Mouse (Mus musculus) hindbrain, embryonic 16.5 days (tissue): ENCODE results near the gene Tasp1. TPM values are rescaled to one million over a fixed set of nuclear protein-coding genes. Genes with fewer than 3 reads are reported as not detected.
A peak's percentile ranks its signal among the peaks of the same experiment; 100 is the strongest.

Experiments used
- ATAC-seq: fragments of 200-750 bp; cut with Nextera tagmentation; 2 replicates; pipeline ENCODE4 v1.8.0; 2017; ENCODE audit warnings: moderate TSS enrichment, moderate library complexity
- H3K27ac ChIP-seq: fragments of 300-500 bp; sonication (generic); 2 replicates; pipeline ENCODE4 v1.5.1; 2014; ENCODE audit warnings: low read depth, mild to moderate bottlenecking, control low read depth, low read length, moderate library complexity
- H3K27me3 ChIP-seq: fragments of 300-500 bp; sonication (generic); replicated peaks from 2 replicates; pipeline ENCODE4 v1.6.1; 2014; ENCODE audit warnings: low read length; ENCODE audit not compliant: control insufficient read depth, insufficient read depth
- H3K36me3 ChIP-seq: fragments of 300-500 bp; sonication (generic); 2 replicates; pipeline ENCODE4 v1.6.1; 2014; ENCODE audit warnings: mild to moderate bottlenecking, low read length, moderate library complexity, mixed read lengths; ENCODE audit not compliant: control insufficient read depth, insufficient read depth
- H3K4me1 ChIP-seq: fragments of 300-500 bp; sonication (generic); 2 replicates; pipeline ENCODE4 v1.6.1; 2014; ENCODE audit warnings: low read depth, low read length; ENCODE audit not compliant: control insufficient read depth, insufficient read depth
- H3K4me2 ChIP-seq: fragments of 300-500 bp; sonication (generic); 2 replicates; pipeline ENCODE4 v1.6.1; 2014; ENCODE audit warnings: mild to moderate bottlenecking, low read length, control low read depth, moderate library complexity
- H3K4me3 ChIP-seq: fragments of 300-500 bp; sonication (generic); 2 replicates; pipeline ENCODE4 v1.5.1; 2014; ENCODE audit warnings: mild to moderate bottlenecking, low read length, control low read depth, moderate library complexity
- H3K9ac ChIP-seq: fragments of 300-500 bp; sonication (generic); 2 replicates; pipeline ENCODE4 v1.6.1; 2014; ENCODE audit warnings: low read depth, mild to moderate bottlenecking, control low read depth, low read length, moderate library complexity
- H3K9me3 ChIP-seq: fragments of 300-500 bp; sonication (generic); 2 replicates; pipeline ENCODE4 v1.6.1; 2014; ENCODE audit warnings: mild to moderate bottlenecking, low read length, moderate library complexity; ENCODE audit not compliant: control insufficient read depth
- WGBS: fragments of 180-500 bp; shearing (Covaris S2); extraction: QIAGEN DNeasy Blood & Tissue Kit; methylation state at CpG from one replicate; pipeline ENCODE4 v1.1.7; 2014; 5-methylcytosine and 5-hydroxymethylcytosine counted together
- polyA plus RNA-seq: library from polyadenylated mRNA; unstranded; fragments of >200 nt; fragmentation: Nextera tagmentation; extraction: Ambion mirVana; gene quantifications from 2 replicates; pipeline ENCODE4 v1.2.1, GENCODE M21; 2015

Tasp1 gene
- polyA plus RNA-seq = 21.6 and 24.6 TPM in 2 replicates

GRCm38 (mm10) chr2:140066353-140067314 is at the start of gene Tasp1:
Tasp1 (minus strand) TSS chr2:140066805.
- peak within 1 kb of the TSS; percentile 91 for H3K9ac ChIP-seq
- H3K36me3 ChIP-seq = no peaks in the 10 kb centered on the region
- no peaks in the 10 kb centered on the region for H3K9me3 ChIP-seq
- H3K4me3 ChIP-seq = peak within 1 kb of the TSS; percentile 98
- WGBS = under 1% methylated on average over 59 of the region's 68 CpGs
- H3K4me2 ChIP-seq = peak within 1 kb of the TSS; percentile 76
- ATAC-seq = peak; percentile 100
- peaks cover 8% of the 10 kb centered on the region for H3K4me1 ChIP-seq
- H3K27me3 ChIP-seq = no peaks in the 10 kb centered on the region
- H3K27ac ChIP-seq = peak within 1 kb of the TSS; percentile 92

DNA sequence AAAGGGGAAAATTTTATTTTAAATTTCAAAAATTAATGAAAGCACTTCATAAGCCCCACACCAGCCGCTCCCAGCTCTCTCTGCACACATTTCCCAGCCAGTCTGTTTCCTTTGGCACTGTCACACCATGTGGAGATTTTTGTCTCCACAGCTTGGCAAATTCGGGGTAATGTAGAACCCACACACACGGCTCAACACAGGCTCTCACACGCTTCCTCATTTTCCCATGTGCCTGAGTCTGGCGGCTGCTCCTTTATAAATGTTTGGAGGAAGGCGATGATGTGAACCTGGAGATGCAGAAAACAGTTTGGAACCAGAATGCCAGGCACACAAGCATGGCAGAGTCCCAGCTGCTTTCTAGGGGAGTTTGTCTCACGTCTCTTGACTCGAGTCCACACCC is 47.2 kb upstream of the Tasp1 start:
- Histone ChIP-seq H3K27ac (no peak overlapping the region), H3K4me3 (no peak overlapping the region), H3K4me1 (no peaks in the 10 kb centered on the region), H3K9ac (no peak overlapping the region), H3K4me2 (no peak overlapping the region), H3K36me3 (no peaks in the 10 kb centered on the region), H3K27me3 (no peaks in the 10 kb centered on the region), H3K9me3 (no peaks in the 10 kb centered on the region)
- ATAC-seq = no peak
- WGBS = 87% methylated on average over 8 of the region's 8 CpGs

GRCm38 (mm10) chr2:140108945-140109344 is 42.3 kb upstream of the Tasp1 start:
- no peaks in the 10 kb centered on the region for H3K27me3 ChIP-seq
- no peak overlapping the region for H3K4me2 ChIP-seq
- no peak overlapping the region for H3K4me3 ChIP-seq
- no peaks in the 10 kb centered on the region for H3K36me3 ChIP-seq
- H3K27ac ChIP-seq = no peak overlapping the region
- WGBS = 30% methylated on average over 1 of the region's 1 CpGs
- no peak for ATAC-seq
- H3K9me3 ChIP-seq = no peaks in the 10 kb centered on the region
- H3K4me1 ChIP-seq = no peaks in the 10 kb centered on the region
- H3K9ac ChIP-seq = no peak overlapping the region

- WGBS = 91% methylated on average over 4 of the region's 4 CpGs
- Histone ChIP-seq H3K9ac (no peak overlapping the region), H3K27ac (no peak overlapping the region), H3K27me3 (no peaks in the 10 kb centered on the region), H3K9me3 (no peaks in the 10 kb centered on the region), H3K4me3 (no peak overlapping the region), H3K4me2 (no peak overlapping the region), H3K36me3 (no peaks in the 10 kb centered on the region), H3K4me1 (no peaks in the 10 kb centered on the region)
- ATAC-seq = no peak
Observed at GRCm38 (mm10) chr2:140107641-140108040, 41.0 kb upstream of the Tasp1 start.

DNA sequence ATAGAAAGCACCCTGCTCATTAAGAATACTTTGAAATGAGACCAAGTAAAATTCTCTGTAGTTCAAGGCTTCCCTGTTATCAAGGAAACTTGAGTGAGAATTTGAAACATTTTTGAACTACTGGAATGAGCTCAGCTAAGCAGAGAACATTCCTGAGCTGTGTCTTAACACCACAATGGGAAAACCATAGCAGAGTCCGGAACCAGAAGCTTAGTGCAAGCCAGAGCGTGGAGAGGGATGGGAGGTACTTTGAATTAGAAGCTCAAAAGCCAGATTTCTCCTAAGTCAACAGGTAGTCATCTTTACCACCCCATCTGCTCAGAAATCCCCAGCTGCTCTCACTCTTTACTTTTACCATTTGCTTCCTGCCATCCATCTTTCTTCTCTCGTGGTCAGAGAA is 38.3 kb upstream of the Tasp1 start:
- Histone ChIP-seq H3K4me1 (no peaks in the 10 kb centered on the region), H3K9me3 (no peaks in the 10 kb centered on the region), H3K4me3 (no peak overlapping the region), H3K4me2 (no peak overlapping the region), H3K27me3 (no peaks in the 10 kb centered on the region), H3K9ac (no peak overlapping the region), H3K27ac (no peak overlapping the region), H3K36me3 (no peaks in the 10 kb centered on the region)
- 72% methylated on average over 3 of the region's 3 CpGs for WGBS
- ATAC-seq = no peak

DNA sequence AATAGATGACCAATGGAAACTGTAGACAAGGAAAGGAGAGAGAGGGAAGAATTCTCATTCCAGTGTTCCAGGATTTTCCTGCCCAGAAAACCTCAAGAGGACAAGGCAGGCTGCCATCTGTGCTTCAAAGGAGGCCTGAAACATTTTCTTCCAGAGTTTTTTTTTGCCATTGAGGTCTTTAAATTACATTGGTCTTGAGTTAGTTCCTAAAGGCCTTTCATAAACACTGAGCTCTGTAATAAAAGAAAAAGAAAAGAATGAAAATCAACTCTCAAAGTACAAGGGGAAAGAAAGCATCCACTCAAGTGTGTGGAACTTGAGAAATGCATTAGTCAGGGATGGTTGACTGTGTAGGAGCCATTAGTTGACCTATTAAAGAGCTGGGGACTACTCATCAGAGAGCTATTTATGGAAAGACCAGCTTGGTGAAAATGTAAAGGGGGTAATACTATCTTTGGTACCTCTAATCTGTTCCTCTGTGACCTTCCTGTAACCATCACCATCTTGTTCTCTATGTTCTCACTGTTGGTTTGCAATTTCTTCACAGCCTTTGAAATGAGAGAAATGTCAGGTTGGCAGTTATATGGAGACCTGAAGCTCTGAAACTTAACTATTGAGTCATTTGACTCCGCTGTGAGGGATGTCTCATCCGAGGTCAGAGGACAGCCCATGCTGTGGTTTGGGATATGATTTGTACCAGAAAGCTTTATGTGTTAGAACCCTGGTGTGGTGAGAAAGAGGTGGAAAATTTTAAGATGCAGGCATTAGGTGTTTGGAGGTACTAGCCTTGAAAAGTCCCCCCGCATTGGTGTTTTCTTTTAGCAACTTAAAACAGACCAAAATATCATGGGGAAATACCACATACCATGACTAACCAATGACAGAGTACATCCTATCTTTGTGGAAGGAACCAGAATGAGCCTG is 34.2 kb upstream of the Tasp1 start:
- no peak overlapping the region for H3K4me2 ChIP-seq
- H3K9me3 ChIP-seq = no peaks in the 10 kb centered on the region
- H3K4me3 ChIP-seq = no peak overlapping the region
- no peaks in the 10 kb centered on the region for H3K27me3 ChIP-seq
- H3K4me1 ChIP-seq = no peaks in the 10 kb centered on the region
- no peak for ATAC-seq
- H3K9ac ChIP-seq = no peak overlapping the region
- WGBS = 92% methylated on average over 3 of the region's 3 CpGs
- no peaks in the 10 kb centered on the region for H3K36me3 ChIP-seq
- no peak overlapping the region for H3K27ac ChIP-seq

- H3K4me1 ChIP-seq = no peaks in the 10 kb centered on the region
- no peak for ATAC-seq
Observed at GRCm38 (mm10) chr2:140099971-140100370, 33.4 kb upstream of the Tasp1 start.

DNA sequence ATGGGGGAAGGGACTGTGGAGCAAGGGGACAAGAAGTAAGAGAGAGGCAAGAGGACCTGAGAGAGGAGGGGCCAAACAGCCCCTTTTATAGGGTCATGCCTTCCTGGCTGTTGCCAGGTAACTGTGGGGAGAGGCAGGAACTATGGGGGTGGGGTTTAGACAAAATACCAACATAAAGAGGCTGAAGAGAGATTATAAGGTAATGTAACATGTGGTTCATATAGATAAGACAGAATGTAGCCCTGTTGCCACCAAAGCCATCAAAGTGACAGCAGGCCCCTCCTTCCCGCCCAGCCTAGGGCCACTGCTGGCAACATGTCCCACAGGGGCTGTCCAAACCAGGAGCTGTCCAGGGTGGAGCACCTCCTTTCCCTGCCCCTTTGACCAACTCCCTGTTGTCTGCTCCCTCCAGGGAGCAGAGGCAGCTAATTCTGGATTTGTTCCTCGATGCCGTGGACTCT is 30.6 kb upstream of the Tasp1 start:
- Histone ChIP-seq H3K4me3 (no peak overlapping the region), H3K9ac (no peak overlapping the region), H3K4me1 (no peaks in the 10 kb centered on the region), H3K9me3 (no peaks in the 10 kb centered on the region), H3K36me3 (no peaks in the 10 kb centered on the region), H3K27ac (no peak overlapping the region), H3K4me2 (no peak overlapping the region), H3K27me3 (no peaks in the 10 kb centered on the region)
- no peak for ATAC-seq
- WGBS = 68% methylated on average over 3 of the region's 3 CpGs

More at GRCm38 (mm10) chr2:140099971-140100370, 33.4 kb upstream of the Tasp1 start:
- Histone ChIP-seq H3K4me2 (no peak overlapping the region), H3K9me3 (no peaks in the 10 kb centered on the region), H3K36me3 (no peaks in the 10 kb centered on the region), H3K27ac (no peak overlapping the region), H3K4me3 (no peak overlapping the region), H3K27me3 (no peaks in the 10 kb centered on the region), H3K9ac (no peak overlapping the region)
- WGBS = 90% methylated on average over 3 of the region's 3 CpGs

- no peak overlapping the region for H3K4me2 ChIP-seq
- H3K9ac ChIP-seq = no peak overlapping the region
- WGBS = 91% methylated on average over 5 of the region's 5 CpGs
- H3K4me1 ChIP-seq = no peaks in the 10 kb centered on the region
- no peak overlapping the region for H3K4me3 ChIP-seq
- H3K27me3 ChIP-seq = no peaks in the 10 kb centered on the region
- H3K27ac ChIP-seq = no peak overlapping the region
- H3K9me3 ChIP-seq = no peaks in the 10 kb centered on the region
- ATAC-seq = no peak
- H3K36me3 ChIP-seq = no peaks in the 10 kb centered on the region
Observed at GRCm38 (mm10) chr2:140096034-140096433, 29.4 kb upstream of the Tasp1 start.
